ENCODE assay signal across 18 mouse cellular contexts in genomic region chr19:60709193-60709900, GRCm38 (mm10). TPM values are rescaled to one million over a fixed set of nuclear protein-coding genes. Genes with fewer than 3 reads are reported as not detected.
DNase-seq lines count a peak whose midpoint lies in the region; ATAC-seq and TF ChIP-seq lines count a peak whose summit lies in the region.
"Had no signal": no experiment of that assay in that cellular context is flagged by ENCODE, and none has a peak within 500 bp of the region (broad histone marks: within the 10 kb centered on the region; RNA-seq: fewer than 3 reads in every experiment).

No protein-coding gene starts in this region.

- WGBS in stomach, embryonic 15.5 days = 81% methylated on average over 4 of the region's 4 CpGs
- 73% methylated on average over 4 of the region's 4 CpGs for WGBS in stomach, postnatal 0 days
- WGBS in liver, embryonic 11.5 days = 65% methylated on average over 4 of the region's 4 CpGs
- 82% methylated on average over 4 of the region's 4 CpGs for WGBS in hindbrain, embryonic 16.5 days

- H3K27ac ChIP-seq in stomach, embryonic 15.5 days = no peak overlapping the region
- H3K27ac ChIP-seq in stomach, postnatal 0 days (replicated peaks) = no peak overlapping the region
- no peak overlapping the region for H3K27ac ChIP-seq in liver, embryonic 11.5 days (ENCODE audit: low read depth, low read length)
- no peak overlapping the region for H3K27ac ChIP-seq in hindbrain, embryonic 16.5 days (ENCODE audit: low read depth, low read length)
- no peak overlapping the region for H3K27ac ChIP-seq in left cerebral cortex, adult 2 months
- H3K27ac ChIP-seq: gastrocnemius, adult 2 months; layer of hippocampus, adult 2 months; limb, embryonic 10.5 days; macrophage had no signal

- no peak overlapping the region for H3K9ac ChIP-seq in stomach, embryonic 15.5 days
- H3K9ac ChIP-seq in stomach, postnatal 0 days (ENCODE audit: low read length) = no peak overlapping the region
- H3K9ac ChIP-seq in liver, embryonic 11.5 days (ENCODE audit: low read depth, low read length) = no peak overlapping the region
- no peak overlapping the region for H3K9ac ChIP-seq in hindbrain, embryonic 16.5 days (ENCODE audit: low read depth, low read length)
- H3K9ac ChIP-seq: forebrain, postnatal 0 days; lung, embryonic 14.5 days had no signal

- no peaks in the 10 kb centered on the region for H3K4me1 ChIP-seq in stomach, embryonic 15.5 days
- H3K4me1 ChIP-seq in stomach, postnatal 0 days (replicated peaks; ENCODE audit: control insufficient read depth, insufficient read depth) = no peaks in the 10 kb centered on the region
- no peaks in the 10 kb centered on the region; the same call in 1 of the 2 replicates for H3K4me1 ChIP-seq in liver, embryonic 11.5 days (replicated peaks; ENCODE audit: control insufficient read depth, insufficient read depth, low read length)
- no peaks in the 10 kb centered on the region for H3K4me1 ChIP-seq in hindbrain, embryonic 16.5 days (ENCODE audit: control insufficient read depth, insufficient read depth, low read depth, low read length)
- H3K4me1 ChIP-seq: limb, embryonic 10.5 days had no signal

- no peak overlapping the region for H3K4me2 ChIP-seq in stomach, embryonic 15.5 days
- H3K4me2 ChIP-seq in stomach, postnatal 0 days (replicated peaks; ENCODE audit: low read depth) = no peak overlapping the region
- no peak overlapping the region for H3K4me2 ChIP-seq in liver, embryonic 11.5 days
- H3K4me2 ChIP-seq in hindbrain, embryonic 16.5 days (ENCODE audit: low read length) = no peak overlapping the region
- H3K4me2 ChIP-seq: lung, embryonic 14.5 days had no signal

- H3K9me3 ChIP-seq in stomach, embryonic 15.5 days = no peaks in the 10 kb centered on the region
- no peaks in the 10 kb centered on the region for H3K9me3 ChIP-seq in stomach, postnatal 0 days (ENCODE audit: control insufficient read depth, low read length)
- H3K9me3 ChIP-seq in liver, embryonic 11.5 days (ENCODE audit: control insufficient read depth, low read length) = no peaks in the 10 kb centered on the region
- no peaks in the 10 kb centered on the region for H3K9me3 ChIP-seq in hindbrain, embryonic 16.5 days (ENCODE audit: control insufficient read depth, low read length)
- H3K9me3 ChIP-seq: limb, embryonic 10.5 days had no signal

- H3K4me3 ChIP-seq in stomach, embryonic 15.5 days (replicated peaks) = no peak overlapping the region
- no peak overlapping the region for H3K4me3 ChIP-seq in stomach, postnatal 0 days (ENCODE audit: low read depth, low read length)
- H3K4me3 ChIP-seq in liver, embryonic 11.5 days (ENCODE audit: low read depth, low read length) = no peak overlapping the region
- H3K4me3 ChIP-seq in hindbrain, embryonic 16.5 days (ENCODE audit: low read length) = no peak overlapping the region
- H3K4me3 ChIP-seq in left cerebral cortex, adult 2 months = no peak overlapping the region
- H3K4me3 ChIP-seq: gastrocnemius, adult 2 months; layer of hippocampus, adult 2 months; limb, embryonic 10.5 days; myocyte had no signal

- ATAC-seq in stomach, embryonic 15.5 days (ENCODE audit: insufficient read depth, low FRiP score, low read depth) = peak; percentile 79
- no peak for ATAC-seq in stomach, postnatal 0 days (ENCODE audit: low FRiP score, low TSS enrichment)
- peak; percentile 87 for ATAC-seq in liver, embryonic 11.5 days (replicated peaks; ENCODE audit: low FRiP score)
- peak; percentile 79 for ATAC-seq in megakaryocyte-erythroid progenitor cell, adult 5-6 weeks (replicated peaks; ENCODE audit: low FRiP score, low TSS enrichment, poor library complexity, severe bottlenecking)
- no peak for ATAC-seq in hindbrain, embryonic 16.5 days
- ATAC-seq: forebrain, postnatal 0 days had no signal

- no peaks in the 10 kb centered on the region for H3K27me3 ChIP-seq in stomach, embryonic 15.5 days (replicated peaks)
- H3K27me3 ChIP-seq in stomach, postnatal 0 days (ENCODE audit: control insufficient read depth, insufficient read depth, low read length) = no peaks in the 10 kb centered on the region
- H3K27me3 ChIP-seq in liver, embryonic 11.5 days (replicated peaks; ENCODE audit: control insufficient read depth, insufficient read depth, low read length) = no peaks in the 10 kb centered on the region
- no peaks in the 10 kb centered on the region for H3K27me3 ChIP-seq in hindbrain, embryonic 16.5 days (replicated peaks; ENCODE audit: control insufficient read depth, insufficient read depth, low read length)

- TF ChIP-seq EP300 in stomach, postnatal 0 days (optimal IDR thresholded peaks at IDR 0.05) = no peak

- intact Hi-C loops in left cerebral cortex, adult 2 months (cut with DNase I) = no loop called here

- DNase-seq in stomach, postnatal 0 days (ENCODE audit: low spot score) = no peak
- DNase-seq in liver, embryonic 11.5 days (ENCODE audit: low spot score) = no peak
- no peak for DNase-seq in MN1 (ENCODE audit: low spot score)
- DNase-seq in left cerebral cortex, adult 2 months (ENCODE audit: extremely low spot score in 1 of 2, low spot score in 2 of 2) = no peak
- DNase-seq: adrenal gland, postnatal 36 days; cerebellum, postnatal 25 days; forebrain, postnatal 0 days; gastrocnemius, adult 2 months; lung, embryonic 14.5 days; midbrain, embryonic 14.5 days; retina, postnatal 1 day had no signal

- H3K36me3 ChIP-seq in stomach, embryonic 15.5 days = no peaks in the 10 kb centered on the region
- H3K36me3 ChIP-seq in stomach, postnatal 0 days (ENCODE audit: control insufficient read depth, insufficient read depth, low read length) = no peaks in the 10 kb centered on the region
- H3K36me3 ChIP-seq in liver, embryonic 11.5 days (ENCODE audit: control insufficient read depth, insufficient read depth, low read length) = no peaks in the 10 kb centered on the region
- H3K36me3 ChIP-seq in hindbrain, embryonic 16.5 days (ENCODE audit: control insufficient read depth, insufficient read depth, low read length) = no peaks in the 10 kb centered on the region
- H3K36me3 ChIP-seq: limb, embryonic 10.5 days had no signal

- TF ChIP-seq CTCF in stomach, postnatal 0 days (IDR thresholded peaks at IDR 0.05; ENCODE audit: low read depth) = no peak
- no peak for TF ChIP-seq CTCF in left cerebral cortex, adult 2 months (IDR thresholded peaks at IDR 0.05)

RNA-seq across cellular contexts. Expression of gene Nanos1, which starts 46.4 kb away (rescaled TPM):
- polyA plus RNA-seq in stomach, embryonic 15.5 days (2015; fragmentation: Nextera tagmentation; extraction: Ambion mirVana) = 1.5 and 1.6 TPM in 2 replicates
- 0.71 and 0.81 TPM in 2 replicates for polyA plus RNA-seq in stomach, postnatal 0 days (2015; fragmentation: Nextera tagmentation; extraction: Ambion mirVana)
- polyA plus RNA-seq in liver, embryonic 11.5 days (2014; fragmentation: Nextera tagmentation; extraction: Ambion mirVana) = 1.2 and 1.4 TPM in 2 replicates
- 1.2 and 2.5 TPM in 2 replicates for total RNA-seq in megakaryocyte-erythroid progenitor cell, adult 5-6 weeks (2014; fragmentation: Nextera tagmentation)
- total RNA-seq in megakaryocyte-erythroid progenitor cell, adult 5-6 weeks (2017) = 1.2 and 1.5 TPM in 2 replicates
- 16.1 and 16.5 TPM in 2 replicates for polyA plus RNA-seq in hindbrain, embryonic 16.5 days (2015; fragmentation: Nextera tagmentation; extraction: Ambion mirVana)
- total RNA-seq in left cerebral cortex, adult 2 months (2021) = 10 to 100 TPM; 22.1 to 22.8 TPM

Comparison
In these comparisons a context has a peak if more than half of its experiments do, and no peak if none do; other contexts are left out.
1. ATAC-seq: peak in stomach, embryonic 15.5 days (single experiment), liver, embryonic 11.5 days (single experiment) and megakaryocyte-erythroid progenitor cell, adult 5-6 weeks (single experiment); none in stomach, postnatal 0 days (single experiment) and hindbrain, embryonic 16.5 days (single experiment).